Mouse (Mus musculus): ENCODE results near the gene 4930430F08Rik. TPM values are rescaled to one million over a fixed set of nuclear protein-coding genes. Genes with fewer than 3 reads are reported as not detected.

4930430F08Rik gene
- polyA plus RNA-seq (2015; fragmentation: Nextera tagmentation; extraction: Ambion mirVana), result 6.2 and 6.4 TPM in 2 replicates

GRCm38 (mm10) chr10:100590323-100590722 is at the start of gene 4930430F08Rik, which contains the start of gene 1700017N19Rik:
Gene 4930430F08Rik, minus strand, starts transcription at chr10:100590423.
Gene 1700017N19Rik, plus strand, starts transcription at chr10:100590484.
- Histone ChIP-seq H3K27ac (ENCODE audit: low read length) (no peak within 1 kb of the TSS), H3K4me2 (ENCODE audit: low read depth, low read length) (peak within 1 kb of the TSS; percentile 65; the same call in 1 of the 2 replicates), H3K4me3 (ENCODE audit: low read length) (peak within 1 kb of the TSS; percentile 81), H3K9me3 (ENCODE audit: control insufficient read depth, low read length) (no peaks in the 10 kb centered on the region), H3K36me3 (ENCODE audit: control insufficient read depth, insufficient read depth, low read length) (no peaks in the 10 kb centered on the region), H3K9ac (ENCODE audit: low read depth, low read length) (no peak within 1 kb of the TSS), H3K4me1 (ENCODE audit: control insufficient read depth, insufficient read depth, low read length) (no peaks in the 10 kb centered on the region), H3K27me3 (replicated peaks; ENCODE audit: control insufficient read depth, insufficient read depth, low read length) (no peaks in the 10 kb centered on the region)
- ATAC-seq, result no peak
- 73% methylated on average over 1 of the region's 1 CpGs for WGBS

GRCm38 (mm10) chr10:100629762-100630438 is 39.7 kb upstream of the 4930430F08Rik start:
- Histone ChIP-seq H3K9me3 (ENCODE audit: control insufficient read depth, low read length) (no peaks in the 10 kb centered on the region), H3K4me1 (ENCODE audit: control insufficient read depth, insufficient read depth, low read length) (no peaks in the 10 kb centered on the region), H3K9ac (ENCODE audit: low read depth, low read length) (no peak overlapping the region), H3K27me3 (replicated peaks; ENCODE audit: control insufficient read depth, insufficient read depth, low read length) (no peaks in the 10 kb centered on the region), H3K4me2 (ENCODE audit: low read depth, low read length) (peak overlapping the region; percentile 30; the same call in 1 of the 2 replicates), H3K27ac (ENCODE audit: low read length) (no peak overlapping the region), H3K36me3 (ENCODE audit: control insufficient read depth, insufficient read depth, low read length) (no peaks in the 10 kb centered on the region), H3K4me3 (ENCODE audit: low read length) (0 out of 2 replicates have a peak overlapping the region, but pooled peaks have one; percentile 16)
- ATAC-seq, result 0 out of 2 replicates have a peak, but pooled peaks have one; percentile 33
- 23% methylated on average over 20 of the region's 20 CpGs for WGBS

GRCm38 (mm10) chr10:100622494-100622893 is 32.3 kb upstream of the 4930430F08Rik start:
- 59% methylated on average over 3 of the region's 3 CpGs for WGBS
- ATAC-seq, result no peak

DNA sequence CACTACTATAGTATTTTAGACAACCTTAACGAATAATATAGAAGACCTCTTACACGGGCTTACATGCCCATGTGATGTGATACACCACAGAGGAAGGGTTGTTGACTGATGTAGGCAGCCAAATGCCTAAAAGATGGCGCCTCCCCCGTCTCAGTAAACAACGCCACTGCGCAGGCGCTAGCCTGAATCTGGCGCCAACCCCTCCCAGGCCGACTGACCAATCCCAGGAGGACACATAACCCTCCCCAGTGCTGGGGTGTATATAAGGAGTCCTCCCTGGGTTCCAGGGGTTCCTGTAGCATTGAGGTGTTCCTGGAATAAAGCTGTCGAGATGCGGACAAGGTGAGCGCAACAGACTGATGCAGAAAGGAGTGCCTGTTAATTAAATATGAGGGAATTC is 29.8 kb upstream of the 4930430F08Rik start:
- 94% methylated on average over 12 of the region's 12 CpGs for WGBS
- Histone ChIP-seq H3K36me3 (ENCODE audit: control insufficient read depth, insufficient read depth, low read length) (no peaks in the 10 kb centered on the region), H3K27ac (ENCODE audit: low read length) (no peak overlapping the region), H3K27me3 (replicated peaks; ENCODE audit: control insufficient read depth, insufficient read depth, low read length) (no peaks in the 10 kb centered on the region), H3K4me3 (ENCODE audit: low read length) (no peak overlapping the region), H3K4me2 (ENCODE audit: low read depth, low read length) (no peak overlapping the region), H3K4me1 (ENCODE audit: control insufficient read depth, insufficient read depth, low read length) (no peaks in the 10 kb centered on the region), H3K9ac (ENCODE audit: low read depth, low read length) (no peak overlapping the region), H3K9me3 (ENCODE audit: control insufficient read depth, low read length) (no peaks in the 10 kb centered on the region)
- ATAC-seq, result no peak

More at GRCm38 (mm10) chr10:100622494-100622893, 32.3 kb upstream of the 4930430F08Rik start:
- Histone ChIP-seq H3K4me3 (ENCODE audit: low read length) (no peak overlapping the region), H3K27me3 (replicated peaks; ENCODE audit: control insufficient read depth, insufficient read depth, low read length) (no peaks in the 10 kb centered on the region), H3K4me1 (ENCODE audit: control insufficient read depth, insufficient read depth, low read length) (no peaks in the 10 kb centered on the region), H3K36me3 (ENCODE audit: control insufficient read depth, insufficient read depth, low read length) (no peaks in the 10 kb centered on the region), H3K9ac (ENCODE audit: low read depth, low read length) (no peak overlapping the region), H3K9me3 (ENCODE audit: control insufficient read depth, low read length) (no peaks in the 10 kb centered on the region), H3K4me2 (ENCODE audit: low read depth, low read length) (no peak overlapping the region), H3K27ac (ENCODE audit: low read length) (no peak overlapping the region)

GRCm38 (mm10) chr10:100619474-100619873 is 29.3 kb upstream of the 4930430F08Rik start:
- Histone ChIP-seq H3K27me3 (replicated peaks; ENCODE audit: control insufficient read depth, insufficient read depth, low read length) (no peaks in the 10 kb centered on the region), H3K4me1 (ENCODE audit: control insufficient read depth, insufficient read depth, low read length) (no peaks in the 10 kb centered on the region), H3K9me3 (ENCODE audit: control insufficient read depth, low read length) (no peaks in the 10 kb centered on the region), H3K27ac (ENCODE audit: low read length) (no peak overlapping the region), H3K4me2 (ENCODE audit: low read depth, low read length) (no peak overlapping the region), H3K9ac (ENCODE audit: low read depth, low read length) (no peak overlapping the region), H3K36me3 (ENCODE audit: control insufficient read depth, insufficient read depth, low read length) (no peaks in the 10 kb centered on the region), H3K4me3 (ENCODE audit: low read length) (no peak overlapping the region)
- no peak for ATAC-seq
- 79% methylated on average over 7 of the region's 7 CpGs for WGBS

- ATAC-seq, result no peak
- WGBS, result 72% methylated on average over 6 of the region's 6 CpGs
- H3K4me3 ChIP-seq (ENCODE audit: low read length), result no peak overlapping the region
- no peaks in the 10 kb centered on the region for H3K36me3 ChIP-seq (ENCODE audit: control insufficient read depth, insufficient read depth, low read length)
- no peak overlapping the region for H3K27ac ChIP-seq (ENCODE audit: low read length)
- H3K4me1 ChIP-seq (ENCODE audit: control insufficient read depth, insufficient read depth, low read length), result no peaks in the 10 kb centered on the region
- no peaks in the 10 kb centered on the region for H3K27me3 ChIP-seq (replicated peaks; ENCODE audit: control insufficient read depth, insufficient read depth, low read length)
- no peaks in the 10 kb centered on the region for H3K9me3 ChIP-seq (ENCODE audit: control insufficient read depth, low read length)
- no peak overlapping the region for H3K4me2 ChIP-seq (ENCODE audit: low read depth, low read length)
- H3K9ac ChIP-seq (ENCODE audit: low read depth, low read length), result no peak overlapping the region
Observed at GRCm38 (mm10) chr10:100617233-100617903, 27.1 kb upstream of the 4930430F08Rik start.

- no peaks in the 10 kb centered on the region for H3K36me3 ChIP-seq (ENCODE audit: control insufficient read depth, insufficient read depth, low read length)
- 65% methylated on average over 2 of the region's 2 CpGs for WGBS
- no peak overlapping the region for H3K9ac ChIP-seq (ENCODE audit: low read depth, low read length)
- H3K9me3 ChIP-seq (ENCODE audit: control insufficient read depth, low read length), result no peaks in the 10 kb centered on the region
- no peak overlapping the region for H3K4me3 ChIP-seq (ENCODE audit: low read length)
- H3K27me3 ChIP-seq (replicated peaks; ENCODE audit: control insufficient read depth, insufficient read depth, low read length), result no peaks in the 10 kb centered on the region
- ATAC-seq, result no peak
- no peak overlapping the region for H3K4me2 ChIP-seq (ENCODE audit: low read depth, low read length)
- no peak overlapping the region for H3K27ac ChIP-seq (ENCODE audit: low read length)
- no peaks in the 10 kb centered on the region for H3K4me1 ChIP-seq (ENCODE audit: control insufficient read depth, insufficient read depth, low read length)
Observed at GRCm38 (mm10) chr10:100604254-100604653, 14.0 kb upstream of the 4930430F08Rik start.

- Histone ChIP-seq H3K27ac (ENCODE audit: low read length) (no peak overlapping the region), H3K4me2 (ENCODE audit: low read depth, low read length) (no peak overlapping the region), H3K4me3 (ENCODE audit: low read length) (no peak overlapping the region), H3K4me1 (ENCODE audit: control insufficient read depth, insufficient read depth, low read length) (no peaks in the 10 kb centered on the region), H3K9ac (ENCODE audit: low read depth, low read length) (no peak overlapping the region), H3K9me3 (ENCODE audit: control insufficient read depth, low read length) (no peaks in the 10 kb centered on the region), H3K36me3 (ENCODE audit: control insufficient read depth, insufficient read depth, low read length) (no peaks in the 10 kb centered on the region), H3K27me3 (replicated peaks; ENCODE audit: control insufficient read depth, insufficient read depth, low read length) (no peaks in the 10 kb centered on the region)
- ATAC-seq, result no peak
- 89% methylated on average over 9 of the region's 9 CpGs for WGBS
Observed at GRCm38 (mm10) chr10:100603511-100603910, 13.3 kb upstream of the 4930430F08Rik start.

DNA sequence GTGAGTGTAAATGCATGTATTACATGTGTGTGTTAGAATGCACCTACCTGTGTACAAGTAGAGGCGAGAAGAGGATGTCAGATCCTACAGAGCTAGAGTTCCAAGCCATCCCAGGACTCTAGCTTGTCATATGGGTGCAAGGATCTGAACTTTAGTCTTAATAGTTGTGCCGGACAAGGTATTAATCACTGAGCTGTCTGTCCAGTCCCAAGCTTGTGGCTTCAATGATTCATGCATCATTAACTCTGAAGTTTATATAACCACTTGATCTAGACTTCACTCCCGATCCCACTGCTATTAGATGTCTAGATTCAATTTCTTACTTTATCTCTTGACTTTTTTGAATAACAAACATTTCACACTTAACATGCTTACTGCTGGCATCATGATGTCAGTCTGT is 8.1 kb upstream of the 4930430F08Rik start:
- WGBS, result 81% methylated on average over 3 of the region's 3 CpGs
- no peaks in the 10 kb centered on the region for H3K36me3 ChIP-seq (ENCODE audit: control insufficient read depth, insufficient read depth, low read length)
- no peak overlapping the region for H3K27ac ChIP-seq (ENCODE audit: low read length)
- no peak for ATAC-seq
- H3K4me3 ChIP-seq (ENCODE audit: low read length), result no peak overlapping the region
- H3K27me3 ChIP-seq (replicated peaks; ENCODE audit: control insufficient read depth, insufficient read depth, low read length), result no peaks in the 10 kb centered on the region
- no peaks in the 10 kb centered on the region for H3K4me1 ChIP-seq (ENCODE audit: control insufficient read depth, insufficient read depth, low read length)
- H3K4me2 ChIP-seq (ENCODE audit: low read depth, low read length), result no peak overlapping the region
- H3K9ac ChIP-seq (ENCODE audit: low read depth, low read length), result no peak overlapping the region
- no peaks in the 10 kb centered on the region for H3K9me3 ChIP-seq (ENCODE audit: control insufficient read depth, low read length)
